8 mouse cellular contexts compared by ENCODE assay signal in the genomic region with DNA sequence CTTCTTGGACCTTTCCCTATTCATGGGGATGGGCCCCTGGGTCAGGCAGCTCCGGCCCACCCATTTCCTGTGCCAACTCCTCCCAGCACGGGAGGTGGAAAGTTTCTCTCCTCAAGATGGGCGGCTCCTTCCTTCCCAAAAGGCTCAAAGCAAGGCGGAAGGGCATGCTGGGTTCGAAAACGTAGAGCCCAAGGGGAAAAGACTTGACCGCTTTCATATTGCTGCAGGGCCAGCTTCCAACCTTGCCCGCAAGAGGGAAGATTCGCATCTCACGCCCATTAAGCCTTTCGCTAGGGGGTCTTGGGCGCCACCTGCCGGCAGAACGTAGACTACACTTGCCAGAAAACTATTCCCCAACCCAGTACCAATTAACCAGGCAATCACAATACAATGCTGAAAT. TPM values are rescaled to one million over a fixed set of nuclear protein-coding genes. Genes with fewer than 3 reads are reported as not detected.
DNase-seq lines count a peak whose midpoint lies in the region; ATAC-seq lines count a peak whose summit lies in the region.

No protein-coding gene starts in this region.

- WGBS in heart, embryonic 15.5 days: 3% methylated on average over 14 of the region's 14 CpGs
- 2% methylated on average over 14 of the region's 14 CpGs for WGBS in liver, embryonic 13.5 days (ENCODE audit: insufficient replicate concordance)

- no peaks in the 10 kb centered on the region for H3K9me3 ChIP-seq in heart, embryonic 15.5 days (replicated peaks)
- no peaks in the 10 kb centered on the region for H3K9me3 ChIP-seq in liver, embryonic 13.5 days (replicated peaks)

- H3K27ac ChIP-seq in heart, embryonic 15.5 days: peak overlapping the region; percentile 93
- H3K27ac ChIP-seq in liver, embryonic 13.5 days: peak overlapping the region; percentile 99

- peak; percentile 84 for DNase-seq in A20 (ENCODE audit: low read depth, low spot score)
- DNase-seq in brain, adult 2 months (ENCODE audit: low read depth, low spot score): peak; percentile 84
- DNase-seq in kidney, postnatal 10 days: peak; percentile 94
- peak; percentile 81 for DNase-seq in liver, embryonic 13.5 days
- peak; percentile 91 for DNase-seq in naive thymus-derived CD4-positive, alpha-beta T cell, adult 2 months (ENCODE audit: low read depth)
- peak; percentile 93 to 99 for DNase-seq in spleen, postnatal 4 days (ENCODE audit: low spot score in 2 of 2)

- no peaks in the 10 kb centered on the region for H3K27me3 ChIP-seq in heart, embryonic 15.5 days
- no peaks in the 10 kb centered on the region for H3K27me3 ChIP-seq in liver, embryonic 13.5 days

- H3K4me2 ChIP-seq in heart, embryonic 15.5 days: peak overlapping the region; percentile 84
- H3K4me2 ChIP-seq in liver, embryonic 13.5 days: peak overlapping the region; percentile 91

- H3K4me1 ChIP-seq in heart, embryonic 15.5 days (replicated peaks): peaks cover 76% of the 10 kb centered on the region
- peaks cover 80% of the 10 kb centered on the region for H3K4me1 ChIP-seq in liver, embryonic 13.5 days (replicated peaks)

- peak overlapping the region; percentile 78 for H3K4me3 ChIP-seq in heart, embryonic 15.5 days
- peak overlapping the region; percentile 99 for H3K4me3 ChIP-seq in liver, embryonic 13.5 days (replicated peaks)

- H3K9ac ChIP-seq in heart, embryonic 15.5 days: peak overlapping the region; percentile 94
- peak overlapping the region; percentile 100 for H3K9ac ChIP-seq in liver, embryonic 13.5 days

- peak; percentile 17 for ATAC-seq in erythroid progenitor cell, adult 5-6 weeks (replicated peaks; ENCODE audit: low FRiP score, poor library complexity, severe bottlenecking)
- no peak for ATAC-seq in heart, embryonic 15.5 days (replicated peaks; ENCODE audit: insufficient number of reproducible peaks, insufficient read depth, low FRiP score, low read depth)
- no peak for ATAC-seq in liver, embryonic 13.5 days (ENCODE audit: low read depth)

- peaks cover 12% of the 10 kb centered on the region for H3K36me3 ChIP-seq in heart, embryonic 15.5 days
- peaks cover 29% of the 10 kb centered on the region for H3K36me3 ChIP-seq in liver, embryonic 13.5 days

RNA-seq across cellular contexts. Expression of gene Ehbp1l1, which starts 1.6 kb away (rescaled TPM):
- total RNA-seq in erythroid progenitor cell, adult 5-6 weeks (2015; ENCODE audit: low replicate concordance): 176 and 250 TPM in 2 replicates
- 668 and 983 TPM in 2 replicates for total RNA-seq in erythroid progenitor cell, adult 5-6 weeks (2017; ENCODE audit: low replicate concordance)
- 82.6 and 84.3 TPM in 2 replicates for polyA plus RNA-seq in heart, embryonic 15.5 days (2015; fragmentation: Nextera tagmentation; extraction: Ambion mirVana)
- polyA plus RNA-seq in liver, embryonic 13.5 days (2015; fragmentation: Nextera tagmentation; extraction: Ambion mirVana): 105 and 111 TPM in 2 replicates

RNA-seq across cellular contexts. Expression of gene Fam89b, which starts 1.8 kb away (rescaled TPM):
- 67.9 and 77.8 TPM in 2 replicates for total RNA-seq in erythroid progenitor cell, adult 5-6 weeks (2015; ENCODE audit: low replicate concordance)
- 18.7 and 41.5 TPM in 2 replicates for total RNA-seq in erythroid progenitor cell, adult 5-6 weeks (2017; ENCODE audit: low replicate concordance)
- polyA plus RNA-seq in heart, embryonic 15.5 days (2015; fragmentation: Nextera tagmentation; extraction: Ambion mirVana): 68.1 and 82.4 TPM in 2 replicates
- polyA plus RNA-seq in liver, embryonic 13.5 days (2015; fragmentation: Nextera tagmentation; extraction: Ambion mirVana): 44.5 and 47.0 TPM in 2 replicates

RNA-seq across cellular contexts. Expression of gene Ltbp3, which starts 13.0 kb away (rescaled TPM):
- 2.5 and 10.1 TPM in 2 replicates for total RNA-seq in erythroid progenitor cell, adult 5-6 weeks (2015; ENCODE audit: low replicate concordance)
- total RNA-seq in erythroid progenitor cell, adult 5-6 weeks (2017; ENCODE audit: low replicate concordance): 1.6 TPM in 1 of 2 replicates, not detected in the other
- polyA plus RNA-seq in heart, embryonic 15.5 days (2015; fragmentation: Nextera tagmentation; extraction: Ambion mirVana): 26.6 and 43.3 TPM in 2 replicates
- 1.1 and 2.7 TPM in 2 replicates for polyA plus RNA-seq in liver, embryonic 13.5 days (2015; fragmentation: Nextera tagmentation; extraction: Ambion mirVana)

RNA-seq across cellular contexts. Expression of gene Kcnk7, which starts 23.5 kb away (rescaled TPM):
- not detected in 2 replicates for total RNA-seq in erythroid progenitor cell, adult 5-6 weeks (2015; ENCODE audit: low replicate concordance)
- not detected in 2 replicates for total RNA-seq in erythroid progenitor cell, adult 5-6 weeks (2017; ENCODE audit: low replicate concordance)
- 0.40 TPM in 1 of 2 replicates, not detected in the other for polyA plus RNA-seq in heart, embryonic 15.5 days (2015; fragmentation: Nextera tagmentation; extraction: Ambion mirVana)
- polyA plus RNA-seq in liver, embryonic 13.5 days (2015; fragmentation: Nextera tagmentation; extraction: Ambion mirVana): 0.21 and 0.46 TPM in 2 replicates

RNA-seq across cellular contexts. Expression of gene Pcnx3, which starts 39.0 kb away (rescaled TPM):
- 31.4 and 61.3 TPM in 2 replicates for total RNA-seq in erythroid progenitor cell, adult 5-6 weeks (2015; ENCODE audit: low replicate concordance)
- 44.7 and 54.5 TPM in 2 replicates for total RNA-seq in erythroid progenitor cell, adult 5-6 weeks (2017; ENCODE audit: low replicate concordance)
- polyA plus RNA-seq in heart, embryonic 15.5 days (2015; fragmentation: Nextera tagmentation; extraction: Ambion mirVana): 8.9 and 14.2 TPM in 2 replicates
- polyA plus RNA-seq in liver, embryonic 13.5 days (2015; fragmentation: Nextera tagmentation; extraction: Ambion mirVana): 9.1 and 10.1 TPM in 2 replicates
